Comparison of ENCODE assay signal across 18 mouse cellular contexts in the genomic region with DNA sequence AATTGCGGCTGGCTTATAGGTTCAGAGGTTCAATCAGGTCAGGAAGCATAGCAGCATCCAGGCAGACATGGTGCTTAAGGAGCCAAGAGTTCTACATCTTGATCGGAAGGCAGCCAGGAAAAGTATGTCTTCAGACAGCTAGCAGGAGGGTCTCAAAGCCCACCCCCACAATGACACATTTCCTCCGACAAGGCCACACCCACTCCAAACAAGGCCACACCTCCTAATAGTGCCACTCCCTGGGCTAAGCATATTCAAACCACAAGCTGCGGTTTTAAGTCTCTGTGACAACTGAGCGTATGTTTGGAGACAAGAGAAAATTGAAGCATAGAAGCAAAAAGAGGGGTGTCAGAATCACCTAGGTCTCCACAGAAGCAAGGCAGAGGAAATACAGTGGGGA. TPM values are rescaled to one million over a fixed set of nuclear protein-coding genes. Genes with fewer than 3 reads are reported as not detected.
DNase-seq lines count a peak whose midpoint lies in the region; ATAC-seq lines count a peak whose summit lies in the region.
"Had no signal": no experiment of that assay in that cellular context is flagged by ENCODE, and none has a peak within 500 bp of the region (broad histone marks: within the 10 kb centered on the region; RNA-seq: fewer than 3 reads in every experiment).

No protein-coding gene starts in this region.

- no peak overlapping the region for H3K9ac ChIP-seq in embryonic facial prominence, embryonic 14.5 days (ENCODE audit: low read depth, low read length)
- H3K9ac ChIP-seq in liver, embryonic 13.5 days: no peak overlapping the region
- H3K9ac ChIP-seq: forebrain, postnatal 0 days; hindbrain, embryonic 13.5 days had no signal

- H3K9me3 ChIP-seq in embryonic facial prominence, embryonic 14.5 days (ENCODE audit: control insufficient read depth, low read length): no peaks in the 10 kb centered on the region
- no peaks in the 10 kb centered on the region for H3K9me3 ChIP-seq in embryonic facial prominence, embryonic 10.5 days
- H3K9me3 ChIP-seq in liver, embryonic 13.5 days (replicated peaks): no peaks in the 10 kb centered on the region
- H3K9me3 ChIP-seq: hindbrain, embryonic 13.5 days; limb, embryonic 10.5 days had no signal

- WGBS in embryonic facial prominence, embryonic 14.5 days: 55% methylated on average over 5 of the region's 5 CpGs
- 63% methylated on average over 5 of the region's 5 CpGs for WGBS in embryonic facial prominence, embryonic 10.5 days
- WGBS in liver, embryonic 13.5 days (ENCODE audit: insufficient replicate concordance): 17% methylated on average over 5 of the region's 5 CpGs

- no peak overlapping the region for H3K4me2 ChIP-seq in embryonic facial prominence, embryonic 14.5 days (ENCODE audit: low read depth, low read length)
- H3K4me2 ChIP-seq in liver, embryonic 13.5 days: peak overlapping the region; percentile 24
- H3K4me2 ChIP-seq: hindbrain, embryonic 13.5 days had no signal

- no peak for ATAC-seq in embryonic facial prominence, embryonic 14.5 days (ENCODE audit: low read depth)
- ATAC-seq in liver, embryonic 13.5 days (ENCODE audit: low read depth): no peak
- ATAC-seq in cerebellum, adult (ENCODE audit: insufficient number of reproducible peaks, low FRiP score, low TSS enrichment): no peak
- ATAC-seq: forebrain, postnatal 0 days had no signal

- H3K36me3 ChIP-seq in embryonic facial prominence, embryonic 14.5 days (ENCODE audit: control insufficient read depth, insufficient read depth, low read length): no peaks in the 10 kb centered on the region
- no peaks in the 10 kb centered on the region for H3K36me3 ChIP-seq in embryonic facial prominence, embryonic 10.5 days (replicated peaks)
- no peaks in the 10 kb centered on the region for H3K36me3 ChIP-seq in liver, embryonic 13.5 days
- H3K36me3 ChIP-seq: hindbrain, embryonic 13.5 days; limb, embryonic 10.5 days had no signal

- no peaks in the 10 kb centered on the region for H3K27me3 ChIP-seq in embryonic facial prominence, embryonic 14.5 days (replicated peaks; ENCODE audit: control insufficient read depth, insufficient read depth, low read length)
- H3K27me3 ChIP-seq in embryonic facial prominence, embryonic 10.5 days (replicated peaks; ENCODE audit: low read depth, poor library complexity, severe bottlenecking): no peaks in the 10 kb centered on the region
- peaks cover 40% of the 10 kb centered on the region for H3K27me3 ChIP-seq in liver, embryonic 13.5 days
- H3K27me3 ChIP-seq: hindbrain, embryonic 13.5 days had no signal

- DNase-seq in embryonic facial prominence, embryonic 14.5 days (ENCODE audit: low spot score): peak; percentile 14
- no peak for DNase-seq in embryonic facial prominence, embryonic 10.5 days (ENCODE audit: low spot score)
- DNase-seq in thymus, postnatal 0 days (ENCODE audit: low spot score): peak; percentile 21
- DNase-seq in thymus, postnatal 10 days (ENCODE audit: low spot score in 2 of 2): no peak
- no peak for DNase-seq in liver, embryonic 13.5 days
- DNase-seq in urinary bladder, postnatal 10 days (ENCODE audit: low spot score): no peak
- no peak for DNase-seq in frontal cortex, postnatal 10 days (ENCODE audit: low spot score in 2 of 2)
- DNase-seq: adrenal gland, postnatal 36 days; cerebellum, adult 9-11 months; forebrain, postnatal 0 days; heart, postnatal 10 days; kidney, adult 2 months; layer of hippocampus, postnatal 36 days; right cerebral cortex, adult 18-20 months had no signal

- H3K4me3 ChIP-seq in embryonic facial prominence, embryonic 14.5 days (ENCODE audit: low read depth, low read length): no peak overlapping the region
- no peak overlapping the region for H3K4me3 ChIP-seq in embryonic facial prominence, embryonic 10.5 days
- H3K4me3 ChIP-seq in liver, embryonic 13.5 days (replicated peaks): no peak overlapping the region
- H3K4me3 ChIP-seq: erythroblast, embryonic 14.5 days; hindbrain, embryonic 13.5 days; limb, embryonic 10.5 days had no signal

- no peak overlapping the region for H3K27ac ChIP-seq in embryonic facial prominence, embryonic 14.5 days (replicated peaks; ENCODE audit: low read depth, low read length)
- H3K27ac ChIP-seq in embryonic facial prominence, embryonic 10.5 days (replicated peaks): no peak overlapping the region
- no peak overlapping the region for H3K27ac ChIP-seq in liver, embryonic 13.5 days
- H3K27ac ChIP-seq: hindbrain, embryonic 13.5 days; limb, embryonic 10.5 days had no signal

- H3K4me1 ChIP-seq in embryonic facial prominence, embryonic 14.5 days (ENCODE audit: control insufficient read depth, insufficient read depth, low read length): peaks cover 10% of the 10 kb centered on the region
- H3K4me1 ChIP-seq in embryonic facial prominence, embryonic 10.5 days: peaks cover 16% of the 10 kb centered on the region
- peaks cover 20% of the 10 kb centered on the region; the same call in 1 of the 2 replicates for H3K4me1 ChIP-seq in liver, embryonic 13.5 days (replicated peaks)

RNA-seq across cellular contexts. Expression of a gene that starts 2.3 kb away (rescaled TPM):
- 35.8 and 44.2 TPM in 2 replicates for polyA plus RNA-seq in embryonic facial prominence, embryonic 14.5 days (2014; fragmentation: Nextera tagmentation; extraction: Ambion mirVana)
- polyA plus RNA-seq in embryonic facial prominence, embryonic 10.5 days (2016; fragmentation: Nextera tagmentation; extraction: Ambion mirVana): 20.8 and 26.1 TPM in 2 replicates
- 6.9 and 8.7 TPM in 2 replicates for polyA plus RNA-seq in thymus, postnatal 0 days (2015; fragmentation: Nextera tagmentation; extraction: Ambion mirVana)
- 30.4 and 38.1 TPM in 2 replicates for polyA plus RNA-seq in liver, embryonic 13.5 days (2015; fragmentation: Nextera tagmentation; extraction: Ambion mirVana)

Comparison
In these comparisons a context has a peak if more than half of its experiments do, and no peak if none do; other contexts are left out.
1. DNase-seq: peak in embryonic facial prominence, embryonic 14.5 days (single experiment) and thymus, postnatal 0 days (single experiment); none in embryonic facial prominence, embryonic 10.5 days (single experiment), thymus, postnatal 10 days (0 of 2), liver, embryonic 13.5 days (single experiment), urinary bladder, postnatal 10 days (single experiment) and frontal cortex, postnatal 10 days (0 of 2).